Mouse (Mus musculus) layer of hippocampus, adult 11-12 months (tissue): ENCODE data around the gene Tmem260.
"Not testable (repeated sequence)": the region's sequence is repeated elsewhere in the genome, so short reads cannot be mapped to it uniquely, and the experiment has no call there.

Experiments used
- DNase-seq: peaks from one replicate; pipeline ENCODE4 v3.0.0; 2022; ENCODE audit warnings: low spot score

Tmem260 gene

DNA sequence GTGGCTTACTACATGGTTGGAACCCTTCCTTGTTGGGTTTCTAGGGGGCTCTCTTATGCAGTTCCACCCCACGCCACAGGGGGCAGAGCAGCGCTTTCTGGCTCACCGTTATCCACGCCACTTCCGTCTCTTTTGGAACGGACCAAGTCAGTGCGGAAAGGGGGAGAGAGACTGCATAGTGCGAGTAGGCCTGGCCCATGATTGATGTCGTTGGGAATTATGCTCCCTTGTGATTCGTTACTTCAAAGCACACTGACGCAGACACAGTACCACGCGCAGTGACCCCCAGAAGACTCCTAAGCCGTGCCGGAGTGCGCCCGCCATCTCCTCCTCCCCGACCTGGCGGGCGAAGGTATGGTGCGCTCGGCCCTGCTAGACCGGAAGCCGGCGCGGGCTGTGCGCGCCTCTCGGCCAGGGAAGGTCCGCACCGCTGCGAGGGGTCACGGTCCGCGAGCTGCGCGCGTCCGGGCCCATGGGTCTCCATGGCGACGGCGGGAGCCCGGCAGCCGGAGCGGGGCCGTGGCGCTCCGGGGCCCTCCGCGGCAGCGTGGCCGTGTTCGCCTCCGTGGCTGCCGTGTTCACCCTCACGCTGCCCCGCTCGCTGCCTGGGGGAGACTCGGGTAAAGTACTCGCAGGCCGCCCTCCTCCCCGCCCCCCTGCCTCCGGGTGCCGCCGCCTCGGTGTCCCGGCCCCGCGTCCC is at the start of gene Tmem260:
Tmem260 (plus strand) TSS at position 141 of the 700 bp plus-strand sequence.
- DNase-seq: peak; percentile 93

DNA sequence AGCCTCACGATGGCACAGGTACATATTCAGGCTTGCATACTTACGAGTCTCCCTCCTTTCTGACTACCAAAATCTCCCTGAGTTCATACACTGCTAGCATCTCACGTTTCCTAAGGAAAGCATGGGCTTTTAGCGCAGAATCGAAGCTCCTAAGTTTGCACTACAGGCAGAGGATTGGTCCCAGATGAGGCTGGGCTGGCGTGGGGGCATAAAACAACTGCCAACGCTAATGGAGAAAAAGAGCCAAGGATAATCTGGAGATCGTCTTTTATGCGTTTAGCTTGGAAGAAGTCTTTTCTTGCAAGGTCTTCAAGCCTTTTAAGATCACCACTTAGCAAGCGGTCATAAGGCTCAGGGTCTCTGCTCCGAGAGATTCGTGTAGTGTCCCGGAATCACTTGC is 39.8 kb upstream of the Tmem260 start:
- no peak for DNase-seq

DNA sequence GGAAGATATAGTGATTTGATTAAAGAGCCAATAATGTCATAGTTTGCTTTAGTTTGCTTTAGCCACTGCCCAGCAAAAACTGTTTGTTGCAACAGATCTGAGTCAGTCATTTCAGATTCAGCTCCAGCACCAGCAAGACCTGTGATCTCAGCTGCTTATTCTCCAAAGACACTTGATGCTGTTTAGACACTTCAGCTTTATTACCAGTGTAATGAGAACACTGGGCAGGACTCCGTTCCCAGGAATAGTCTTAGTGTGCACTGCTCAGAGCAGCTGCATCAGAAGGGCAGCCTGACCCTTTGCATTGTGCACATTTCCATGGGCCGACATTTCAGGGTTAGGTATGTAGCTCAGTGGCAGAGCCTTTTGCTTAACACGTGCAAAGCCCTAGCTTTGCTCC is 28.9 kb upstream of the Tmem260 start:
- no peak for DNase-seq

DNA sequence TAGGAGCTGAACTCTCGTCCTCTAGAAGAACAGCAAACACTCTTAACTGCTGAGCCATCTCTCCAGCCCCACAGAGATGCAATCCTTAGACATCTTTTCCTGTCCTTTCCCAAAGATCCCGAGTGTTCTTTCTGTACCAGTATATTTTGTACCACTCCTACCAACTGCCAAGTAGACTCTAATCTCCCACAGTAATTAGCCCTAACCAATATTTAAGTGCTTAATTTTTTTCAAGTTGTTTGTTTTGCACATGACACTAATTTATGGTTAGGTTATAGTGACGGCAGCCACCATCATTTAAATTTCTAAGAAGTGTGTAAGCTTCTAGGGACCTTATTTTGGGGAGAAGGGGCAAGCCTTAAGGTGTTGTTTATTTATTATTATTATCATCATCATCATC is 27.7 kb upstream of the Tmem260 start:
- DNase-seq: no peak

DNA sequence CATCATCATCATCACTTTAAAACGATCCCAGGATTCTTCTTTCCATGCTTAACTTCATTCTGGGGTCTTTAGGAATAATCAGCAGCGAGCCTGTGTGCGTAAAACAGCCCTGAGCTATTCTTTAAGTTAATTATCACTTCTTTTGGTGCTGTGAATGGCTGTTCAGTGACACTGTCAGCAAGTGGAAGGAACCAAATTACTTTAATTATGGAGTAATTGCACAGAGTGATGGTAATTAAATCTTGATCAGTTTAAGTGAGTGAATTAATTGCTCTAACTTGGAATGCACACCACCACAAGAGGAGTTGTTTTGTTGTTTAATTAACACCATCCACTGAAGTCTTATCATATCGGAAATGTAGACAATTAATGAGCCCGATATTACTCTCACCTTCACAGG is 27.3 kb upstream of the Tmem260 start:
- no peak for DNase-seq

DNA sequence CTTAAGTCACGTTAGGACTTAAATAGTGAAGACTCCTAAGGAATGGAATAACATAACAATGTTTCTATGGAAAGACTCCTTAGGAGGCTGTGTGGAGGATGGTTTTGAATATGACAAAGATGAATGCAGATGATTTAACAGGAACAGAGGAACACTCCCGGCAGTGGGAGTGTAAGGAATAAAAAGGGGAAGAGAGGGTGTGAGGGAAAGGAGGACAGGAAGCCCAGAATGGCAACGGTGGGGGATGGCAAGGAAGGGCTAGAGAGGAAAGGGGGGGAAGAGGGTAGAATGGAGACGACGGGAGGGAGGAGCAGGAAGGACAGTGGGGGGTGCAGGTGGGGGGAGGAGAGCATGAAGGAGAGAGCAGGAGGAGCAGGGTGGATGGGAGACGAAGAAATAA is 24.4 kb upstream of the Tmem260 start:
- DNase-seq: no peak

DNA sequence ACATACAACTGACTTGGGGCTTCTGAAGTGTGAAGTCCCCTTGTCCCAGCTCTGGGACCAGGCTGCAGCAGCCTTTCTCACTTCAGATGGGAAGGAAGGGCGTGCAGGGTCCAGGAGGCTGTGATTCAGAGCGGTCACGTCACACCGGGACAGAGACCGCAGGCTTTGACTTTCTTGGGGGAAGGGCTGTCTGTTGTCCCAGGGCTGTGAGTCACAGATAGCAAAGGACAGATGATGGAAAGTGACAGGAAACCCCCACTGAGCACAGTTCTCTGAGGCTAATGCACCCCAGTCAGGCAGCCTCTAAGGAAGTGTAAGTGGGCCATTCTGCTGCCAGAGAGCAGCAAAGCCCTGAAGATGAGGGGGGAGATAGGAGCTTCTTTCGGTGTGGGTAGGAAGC is 23.9 kb upstream of the Tmem260 start:
- DNase-seq: peak; percentile 7

DNA sequence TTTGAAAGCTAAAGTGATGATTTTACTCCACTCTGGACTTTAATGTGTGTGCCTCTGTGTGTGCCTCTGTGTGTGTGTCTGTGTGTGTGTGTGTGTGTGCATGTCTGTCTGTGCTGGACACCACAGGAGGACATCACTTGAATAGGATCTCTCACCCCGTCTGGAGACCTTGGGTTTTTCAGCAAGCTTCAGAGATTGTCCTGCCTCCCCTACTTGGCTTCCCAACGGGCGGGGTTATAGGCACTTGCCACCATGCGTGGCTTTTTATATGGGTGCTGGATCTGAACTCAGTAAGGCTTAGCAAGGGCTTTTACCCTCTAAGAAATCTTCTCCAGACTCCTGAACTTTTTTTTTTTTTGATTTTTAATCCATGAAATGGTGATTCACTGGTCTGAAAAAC is 23.5 kb upstream of the Tmem260 start:
- DNase-seq: no peak

DNA sequence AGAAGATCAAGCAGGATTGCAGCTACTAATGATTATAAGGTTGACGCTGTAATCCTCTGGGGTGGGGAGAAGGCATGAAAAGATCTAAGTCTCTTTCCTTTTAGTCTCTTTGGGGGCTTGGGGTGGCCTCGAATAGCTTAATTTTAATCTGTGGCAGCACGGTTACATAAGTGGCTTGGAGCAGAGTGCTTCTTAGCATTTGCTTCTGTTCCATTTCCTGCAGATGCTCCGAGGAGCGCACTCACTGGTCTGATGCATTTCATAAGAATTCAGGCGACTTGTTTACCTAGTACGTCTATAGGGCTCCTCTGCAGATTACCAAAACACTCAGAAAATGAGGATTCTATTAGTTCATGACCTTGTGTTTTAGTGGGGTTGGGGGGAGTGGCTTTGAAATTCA is 23.0 kb upstream of the Tmem260 start:
- no peak for DNase-seq

DNA sequence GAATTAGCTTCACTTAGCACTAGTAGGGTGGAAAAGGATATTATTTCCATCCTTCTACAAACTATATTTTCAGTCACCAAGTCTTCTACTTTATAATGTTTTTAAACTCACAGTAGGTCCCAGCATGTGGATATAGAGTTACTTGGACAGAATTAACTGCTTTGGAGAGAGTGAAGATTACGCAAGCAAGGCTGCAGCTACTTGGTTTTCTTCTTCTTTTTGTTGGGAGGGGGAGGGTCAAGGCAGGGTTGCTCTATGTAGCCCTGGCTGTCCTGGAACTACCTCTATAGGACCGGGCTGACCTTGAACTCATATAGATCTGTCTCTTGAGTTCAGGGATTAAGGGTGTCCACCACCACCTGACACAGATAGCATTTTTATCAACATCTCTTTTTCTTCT is 13.9 kb upstream of the Tmem260 start:
- DNase-seq: no peak

DNA sequence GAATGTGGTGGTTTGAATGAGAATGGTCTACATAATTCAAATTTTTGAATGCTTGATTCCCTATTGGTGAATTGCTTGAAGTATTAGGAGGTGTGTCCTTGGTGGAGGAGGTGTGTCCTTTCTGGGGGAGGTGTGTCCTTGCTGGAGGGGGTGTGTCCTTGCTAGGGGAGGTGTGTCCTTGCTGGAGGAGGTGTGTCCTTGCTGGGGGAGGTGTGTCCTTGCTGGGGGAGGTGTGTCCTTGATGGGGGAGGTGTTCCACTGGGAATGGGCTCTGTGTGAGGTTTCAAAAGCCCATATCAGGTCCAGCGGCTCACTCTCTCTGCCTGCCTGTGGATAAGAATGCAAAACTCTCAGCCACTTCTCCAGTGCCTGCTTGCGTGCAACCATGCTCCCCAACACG is 2.1 kb upstream of the Tmem260 start:
- no peak for DNase-seq

DNA sequence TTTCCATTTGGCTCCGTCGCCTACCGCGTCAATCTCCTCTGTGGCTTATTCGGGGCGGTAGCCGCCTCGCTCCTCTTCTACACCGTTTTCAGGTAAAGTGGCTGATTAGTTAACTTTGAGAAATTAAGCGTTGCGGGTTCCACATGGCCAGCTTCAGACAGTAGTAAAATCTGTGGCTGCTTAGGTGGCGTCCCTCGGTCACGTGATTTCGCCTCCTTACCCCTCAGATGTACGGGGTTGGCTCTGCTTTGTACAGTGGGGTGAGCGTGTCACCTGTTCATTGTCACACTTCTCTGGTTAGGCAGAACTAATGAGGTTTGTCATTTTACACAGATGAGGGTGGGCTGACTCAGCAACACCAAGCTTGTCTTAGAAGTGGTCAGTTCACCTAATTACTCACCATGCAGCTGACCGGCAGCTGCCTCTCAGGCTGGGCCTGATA is 6.1 kb downstream of the Tmem260 start:
- DNase-seq: no peak

DNA sequence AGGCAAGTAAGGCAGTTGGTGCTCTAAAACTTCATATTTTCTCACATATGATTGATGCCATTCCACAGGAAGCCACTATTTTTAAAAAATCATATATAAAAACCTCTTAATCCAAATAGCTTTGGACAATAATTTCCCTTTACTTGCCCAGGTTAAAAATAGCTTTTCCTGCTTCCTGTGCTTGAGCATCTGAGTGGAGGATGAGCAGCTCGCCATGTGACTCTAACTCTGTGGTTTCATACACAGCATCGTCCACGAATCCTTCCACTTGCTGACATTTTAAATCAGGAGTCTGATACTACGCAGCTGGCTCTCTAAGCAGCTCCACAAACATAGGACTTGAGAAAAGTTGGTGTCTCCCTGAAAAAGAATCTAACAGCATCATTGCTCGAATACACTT is 7.5 kb downstream of the Tmem260 start:
- DNase-seq: no peak

DNA sequence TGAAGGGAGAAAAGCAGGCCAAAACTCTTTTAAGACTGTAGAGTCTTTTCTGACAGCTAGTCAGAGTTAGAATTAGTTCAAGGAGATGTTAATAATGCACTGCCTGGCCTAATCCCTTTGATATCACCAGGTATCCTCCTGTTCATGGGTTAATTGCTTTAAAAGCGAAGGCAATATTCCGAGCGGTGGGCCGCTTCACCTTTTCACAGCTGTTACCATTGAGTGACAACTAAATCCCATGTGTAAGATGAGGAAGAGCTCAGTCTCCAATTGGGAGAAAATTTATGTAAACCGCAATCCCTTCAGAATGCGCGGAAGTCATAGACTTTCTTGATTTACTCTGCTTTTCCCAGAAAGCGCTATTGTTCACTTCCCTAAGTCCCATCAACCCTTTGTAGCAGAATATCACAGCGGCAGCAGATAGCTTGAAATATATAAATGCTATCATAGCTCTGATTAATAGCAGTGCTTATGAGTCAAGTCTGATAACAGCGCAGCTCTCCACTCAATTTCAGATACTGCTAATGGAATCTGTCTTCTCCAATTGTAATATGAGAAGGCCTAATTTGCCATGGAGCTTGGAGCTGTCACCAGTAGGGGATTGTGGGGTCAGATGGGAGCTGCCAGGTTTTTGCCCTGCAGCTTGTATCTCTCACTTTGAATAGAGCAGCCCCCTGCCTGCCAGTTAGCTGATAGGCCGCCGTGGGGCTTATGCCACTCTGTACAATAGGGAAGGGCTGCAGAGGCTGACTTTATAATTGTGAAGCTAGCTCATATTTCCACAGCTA is 10.6 kb downstream of the Tmem260 start:
- no peak for DNase-seq

DNA sequence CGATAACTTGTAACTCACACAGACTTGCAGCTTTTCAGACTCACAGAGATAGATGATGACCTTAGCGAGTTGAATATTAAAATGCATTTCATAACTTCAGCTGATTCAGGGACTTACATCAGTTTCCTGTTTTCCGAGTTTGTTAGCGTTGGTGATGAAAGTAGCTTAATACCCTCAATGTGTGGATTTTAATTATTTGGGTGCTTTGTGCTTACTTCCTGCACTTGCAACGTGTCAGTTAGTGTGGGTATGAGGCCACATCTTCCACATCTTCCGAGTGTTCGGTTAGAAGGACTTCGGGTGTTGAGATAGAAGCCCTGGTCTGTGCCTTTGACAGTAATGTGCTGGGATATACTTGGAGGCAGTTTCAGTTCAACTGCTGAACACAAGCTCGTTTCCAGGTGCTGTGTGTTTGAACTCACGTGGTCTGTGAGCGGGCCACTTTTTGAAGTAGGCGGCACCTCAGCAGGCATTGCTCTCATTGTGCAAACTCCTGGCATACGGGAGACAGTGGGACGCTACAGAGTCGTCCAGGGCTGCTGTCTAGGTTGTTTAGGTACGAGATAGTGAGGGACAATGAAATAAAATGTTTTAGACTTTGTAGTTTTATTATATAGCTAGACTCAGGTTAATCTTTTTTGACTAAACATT is 11.5 kb downstream of the Tmem260 start:
- no peak for DNase-seq

DNA sequence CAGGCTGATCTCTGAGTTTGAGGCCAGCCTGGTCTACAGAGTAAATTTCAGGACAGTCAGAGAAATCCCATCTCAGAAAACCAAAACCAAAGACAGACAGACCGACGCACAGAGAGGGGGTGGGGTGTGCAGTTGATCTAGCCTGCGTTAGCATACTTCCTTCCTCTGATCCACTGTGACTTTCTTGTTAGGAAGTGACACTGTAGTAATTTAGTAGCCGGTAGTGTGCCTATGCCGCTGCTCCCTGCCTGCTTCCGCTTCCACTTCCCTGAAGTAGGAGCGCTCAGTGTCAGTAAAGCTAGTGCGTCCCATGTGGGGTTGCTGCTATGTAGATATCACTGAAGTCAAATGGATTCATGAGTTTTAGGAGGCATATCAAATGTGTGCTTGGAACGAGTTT is 13.0 kb downstream of the Tmem260 start:
- DNase-seq: no peak

DNA sequence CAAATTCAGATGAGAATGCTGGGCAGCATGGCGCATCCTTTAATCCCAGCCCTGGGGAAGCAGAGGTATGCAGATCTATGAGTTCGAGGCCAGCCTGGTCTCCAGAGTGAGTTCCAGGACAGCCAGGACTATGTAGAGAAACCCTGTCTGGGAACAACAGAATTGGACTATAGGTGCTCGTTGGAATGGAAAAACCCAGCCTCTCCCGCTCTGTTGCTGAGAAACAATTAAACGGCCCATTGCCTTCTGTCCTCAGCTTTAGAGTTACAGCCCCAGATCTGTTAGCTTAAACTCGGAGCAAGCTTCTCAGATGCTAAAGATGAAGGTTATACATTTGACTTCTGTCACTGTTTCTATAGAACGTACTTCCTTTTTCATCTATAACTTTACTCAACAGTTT is 22.4 kb downstream of the Tmem260 start:
- no peak for DNase-seq

DNA sequence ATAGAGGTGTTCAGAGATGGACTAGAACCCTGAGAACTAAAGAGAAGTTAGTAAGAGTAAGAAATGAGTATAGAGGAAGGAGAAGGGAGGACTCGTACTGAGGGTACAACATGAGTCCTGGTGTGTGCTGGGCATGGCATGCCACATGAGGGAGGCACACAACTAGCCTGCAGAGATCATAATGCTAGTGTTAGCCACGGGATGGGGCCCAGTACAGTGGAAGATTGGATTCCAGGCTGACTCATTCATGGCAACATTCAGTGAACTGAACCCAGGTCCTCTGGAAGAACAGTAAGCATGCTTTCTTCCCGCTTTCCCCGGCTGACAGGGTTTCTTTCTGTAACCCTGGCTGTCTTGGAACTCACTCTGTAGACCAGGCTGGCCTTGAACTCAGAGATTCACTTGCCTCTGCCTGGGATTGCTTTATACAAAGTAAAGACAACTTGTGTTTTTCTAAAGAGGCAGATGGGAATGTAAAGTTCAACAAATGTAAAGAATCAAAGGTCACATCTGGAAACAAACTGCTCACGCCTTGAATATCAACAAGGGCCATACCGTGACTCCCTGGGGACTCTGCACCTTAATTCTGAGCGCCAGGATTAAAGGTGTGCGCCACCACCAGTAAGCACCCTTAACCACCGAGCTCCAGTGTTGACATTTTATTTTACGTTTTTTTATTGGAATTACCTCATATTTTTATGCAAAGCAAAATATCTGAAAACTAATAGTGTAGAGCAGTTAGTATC is 25.0 kb downstream of the Tmem260 start:
- DNase-seq: no peak

DNA sequence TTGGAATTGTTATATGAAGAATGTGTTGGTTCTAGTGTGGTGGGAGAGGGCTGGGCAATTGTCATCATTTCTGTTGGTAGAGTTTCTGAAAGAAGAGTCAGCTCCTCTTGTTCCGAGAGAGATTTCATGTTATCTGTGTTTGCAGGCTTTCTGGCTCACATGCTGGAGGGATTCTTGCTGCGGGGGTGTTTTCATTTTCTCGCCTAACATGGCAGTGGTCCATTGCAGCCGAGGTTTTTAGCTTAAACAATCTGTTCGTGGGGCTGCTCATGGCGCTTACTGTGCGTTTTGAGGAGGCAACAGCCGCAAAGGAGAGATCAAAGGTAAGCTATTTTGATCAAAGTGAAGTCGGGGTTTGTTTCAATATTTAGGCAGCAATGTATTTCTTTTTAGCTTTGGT is 26.3 kb downstream of the Tmem260 start:
- DNase-seq: peak; percentile 75

DNA sequence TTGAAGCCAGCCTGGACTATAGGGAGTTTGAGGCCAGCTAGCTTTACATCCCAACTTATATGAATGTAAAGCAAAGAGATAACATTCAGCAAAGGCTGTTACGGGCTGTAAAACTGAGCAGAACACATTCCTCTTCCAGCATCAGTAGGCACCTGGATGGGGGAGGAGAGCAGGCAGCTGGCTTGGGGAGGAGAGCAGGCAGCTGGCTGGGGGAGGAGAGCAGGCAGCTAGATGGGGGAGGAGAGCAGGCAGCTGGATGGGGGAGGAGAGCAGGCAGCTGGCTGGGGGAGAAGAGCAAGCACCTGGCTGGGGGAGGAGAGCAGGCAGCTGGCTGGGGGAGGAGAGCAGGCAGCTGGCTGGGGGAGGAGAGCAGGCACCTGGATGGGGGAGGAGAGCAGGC is 29.4 kb downstream of the Tmem260 start:
- no peak for DNase-seq

DNA sequence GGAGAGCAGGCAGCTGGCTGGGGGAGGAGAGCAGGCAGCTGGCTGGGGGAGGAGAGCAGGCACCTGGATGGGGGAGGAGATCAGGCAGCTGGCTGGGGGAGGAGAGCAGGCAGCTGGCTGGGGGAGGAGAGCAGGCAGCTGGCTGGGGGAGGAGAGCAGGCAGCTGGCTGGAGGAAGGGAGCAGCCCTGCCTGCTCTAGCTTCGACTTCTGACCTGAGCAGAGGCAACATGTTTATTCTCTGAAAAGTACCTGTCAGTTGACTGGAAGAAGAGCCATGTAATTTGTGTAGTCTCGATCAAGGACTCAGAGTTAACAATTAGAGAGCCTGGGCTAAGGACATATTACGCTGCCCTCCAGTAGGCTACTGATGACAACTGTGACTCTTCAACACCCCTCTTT is 29.9 kb downstream of the Tmem260 start:
- not testable (repeated sequence) for DNase-seq

DNA sequence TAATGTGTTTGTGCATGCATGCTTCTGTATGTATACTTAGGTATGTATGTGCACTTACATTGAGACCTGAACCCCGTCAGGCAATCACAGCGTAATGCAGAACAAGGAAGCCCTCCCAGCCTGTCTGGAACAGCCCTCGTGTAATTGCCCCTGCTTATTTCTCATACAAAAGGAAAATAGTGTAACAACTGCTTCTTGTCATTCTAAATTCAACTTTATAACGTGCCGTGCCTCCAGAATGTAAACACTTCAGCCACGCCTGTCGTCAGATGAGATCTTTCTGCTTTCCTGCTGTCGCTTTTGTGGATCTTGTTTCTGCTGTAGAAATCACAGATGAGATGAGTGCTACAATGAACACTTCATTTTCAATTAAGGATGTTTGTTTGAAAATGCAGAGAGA is 30.4 kb downstream of the Tmem260 start:
- DNase-seq: no peak

DNA sequence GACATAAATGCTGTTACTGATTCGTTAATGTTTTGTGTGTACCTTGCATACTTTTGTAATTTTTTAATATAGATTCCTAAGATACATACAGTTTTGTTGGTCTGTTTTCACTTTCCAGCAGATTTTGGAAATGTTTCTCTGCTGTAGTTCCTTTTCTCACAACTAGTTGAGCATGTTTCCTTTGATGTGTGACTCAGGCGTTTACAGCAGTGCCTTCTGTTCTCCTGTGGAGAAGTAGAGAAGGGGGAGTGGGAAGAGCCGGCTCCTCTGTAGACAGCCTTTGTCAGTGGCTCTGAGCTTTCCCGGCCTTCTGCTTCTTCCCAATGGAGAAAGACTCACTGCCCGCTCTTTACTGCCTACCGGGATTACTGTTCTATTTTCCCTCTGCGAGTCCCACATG is 35.7 kb downstream of the Tmem260 start:
- no peak for DNase-seq
